Mouse (Mus musculus) kidney, postnatal 14 days (tissue): ENCODE measurements at regions not wholly inside any gene's neighbourhood (a gene's known extent, or its start where the extent isn't known, plus 50 kb on each side); places are given as distances from the start of the nearest gene placed in this dataset.
A peak's percentile ranks its signal among the peaks of the same experiment; 100 is the strongest.

ENCODE experiments used
- DNase-seq: peaks from one replicate; pipeline ENCODE4 v3.0.0; 2022; ENCODE audit warnings: mixed read lengths

DNA sequence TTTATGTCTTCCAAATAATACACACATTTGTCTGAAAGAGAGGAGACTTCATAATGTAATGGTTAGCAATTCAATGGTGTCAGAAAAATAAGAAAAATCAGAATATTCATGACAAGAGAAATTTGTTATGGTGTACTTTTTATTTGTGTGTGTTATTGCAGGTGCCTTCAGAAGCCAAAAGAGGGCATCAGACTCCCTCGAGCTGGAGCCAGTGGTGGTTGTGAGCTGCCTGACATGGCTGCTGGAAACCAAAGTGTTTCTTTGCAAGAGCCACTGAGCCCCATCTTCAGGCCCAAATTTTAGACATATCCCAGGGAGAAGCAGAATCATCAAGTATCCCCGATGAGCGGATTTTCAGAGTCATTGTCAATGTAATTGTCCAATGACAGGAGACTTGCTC, 81.9 kb downstream of the Tm2d3 start:
- no peak for DNase-seq

DNA sequence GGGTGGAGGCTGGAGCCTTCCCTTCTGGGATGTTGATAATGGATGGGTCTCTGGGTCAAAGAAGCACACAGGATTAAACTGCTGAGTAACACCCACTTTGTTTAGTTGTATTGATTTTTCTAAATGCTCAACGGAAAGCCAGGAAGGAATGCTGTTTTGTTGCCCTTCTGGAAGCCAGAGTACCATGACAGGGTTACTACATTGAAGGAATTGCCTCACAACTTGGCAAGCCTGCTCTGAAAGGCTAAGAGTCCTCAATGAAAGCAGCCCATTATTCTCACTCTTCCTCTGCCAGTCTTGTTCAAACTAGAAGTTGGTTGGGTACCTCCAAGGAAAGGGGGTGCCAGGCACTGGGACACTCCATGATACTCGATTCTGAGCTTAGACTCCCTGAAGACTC, 83.0 kb downstream of the Tm2d3 start:
- DNase-seq = no peak

DNA sequence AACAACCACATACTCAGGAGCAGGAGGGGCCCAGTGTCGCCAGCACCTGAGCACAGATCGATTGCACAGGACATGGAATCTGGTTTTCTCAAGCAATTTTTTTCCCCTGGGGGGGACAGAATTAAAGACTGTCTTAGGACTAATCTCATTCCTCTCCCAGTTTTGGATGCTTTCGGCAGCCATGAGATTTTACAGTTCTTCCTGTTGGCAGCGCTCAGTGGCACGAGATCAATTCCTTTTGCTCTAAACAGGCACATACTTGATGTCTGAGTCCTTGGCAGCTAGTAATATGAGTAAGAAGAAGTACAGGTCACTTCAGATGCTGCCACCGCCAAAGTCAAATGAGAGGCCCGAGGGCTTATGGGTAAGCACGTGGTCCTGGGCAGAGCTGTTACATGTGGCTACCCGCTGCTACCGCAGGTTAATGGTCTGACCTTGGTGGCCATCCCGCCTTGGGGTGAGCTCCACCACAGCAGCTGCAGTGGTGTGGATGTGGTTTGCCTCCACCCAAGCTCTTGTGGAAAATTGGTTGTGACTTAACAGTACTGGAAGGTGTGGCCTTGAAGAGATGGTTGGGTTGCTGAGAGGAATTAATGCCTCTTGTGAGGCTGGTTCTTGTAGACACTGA, 83.5 kb downstream of the Tm2d3 start:
- no peak for DNase-seq

DNA sequence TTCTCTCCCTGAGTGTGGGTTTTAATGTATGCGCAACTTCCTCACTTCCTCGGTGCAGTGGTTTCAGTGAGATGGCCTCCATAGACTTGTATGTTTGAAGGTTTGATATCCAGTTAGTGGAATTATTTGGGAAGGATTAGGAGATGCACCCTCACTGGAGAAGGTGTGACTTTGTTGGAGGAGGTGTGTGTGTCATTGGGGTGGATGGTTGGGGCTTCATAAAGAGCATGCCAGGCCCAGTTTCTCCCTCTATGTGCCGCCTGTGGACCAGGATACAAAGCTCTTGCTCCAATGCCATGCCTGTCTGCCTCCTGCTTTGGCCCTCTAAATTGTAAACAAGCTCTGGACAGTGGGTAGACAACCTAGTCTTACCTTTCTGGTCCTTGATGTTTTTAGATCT, 84.0 kb downstream of the Tm2d3 start:
- no peak for DNase-seq

- DNase-seq = no peak
These were observed 81.7 kb upstream of the Pcsk6 start for GRCm38 (mm10) chr7:65779716-65780372.

- DNase-seq = no peak
These were observed 80.8 kb upstream of the Pcsk6 start for GRCm38 (mm10) chr7:65780578-65781370.

DNA sequence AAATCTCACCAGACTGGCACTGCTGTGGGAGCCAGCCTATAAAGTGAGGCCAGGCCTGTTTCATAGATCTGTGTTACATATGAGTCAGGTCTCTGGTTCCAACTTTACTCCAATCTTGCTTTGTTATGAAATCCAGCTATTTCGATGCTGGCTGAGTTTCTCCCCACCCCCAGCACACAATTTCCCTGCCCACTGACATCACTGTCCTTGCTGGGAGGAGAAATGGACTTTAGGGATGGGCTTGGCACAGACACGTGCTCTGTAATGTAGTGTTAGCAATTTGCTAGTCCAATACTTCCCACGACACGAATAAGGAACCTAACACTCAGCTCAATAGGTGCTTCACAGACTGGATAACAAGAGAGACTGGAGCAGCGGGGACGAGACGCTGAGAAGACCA, 79.5 kb upstream of the Pcsk6 start:
- DNase-seq = no peak

GRCm38 (mm10) chr7:65783773-65784172, 77.8 kb upstream of the Pcsk6 start:
- DNase-seq = no peak

GRCm38 (mm10) chr7:65786916-65787315, 74.6 kb upstream of the Pcsk6 start:
- DNase-seq = no peak

- DNase-seq = no peak
These were observed 73.7 kb upstream of the Pcsk6 start for GRCm38 (mm10) chr7:65787849-65788248.

GRCm38 (mm10) chr7:65790264-65790663, 71.3 kb upstream of the Pcsk6 start:
- DNase-seq = no peak

- DNase-seq = no peak
These were observed 69.2 kb upstream of the Pcsk6 start for GRCm38 (mm10) chr7:65792187-65792823.

- no peak for DNase-seq
These were observed 59.2 kb upstream of the Pcsk6 start for GRCm38 (mm10) chr7:65802306-65802705.

DNA sequence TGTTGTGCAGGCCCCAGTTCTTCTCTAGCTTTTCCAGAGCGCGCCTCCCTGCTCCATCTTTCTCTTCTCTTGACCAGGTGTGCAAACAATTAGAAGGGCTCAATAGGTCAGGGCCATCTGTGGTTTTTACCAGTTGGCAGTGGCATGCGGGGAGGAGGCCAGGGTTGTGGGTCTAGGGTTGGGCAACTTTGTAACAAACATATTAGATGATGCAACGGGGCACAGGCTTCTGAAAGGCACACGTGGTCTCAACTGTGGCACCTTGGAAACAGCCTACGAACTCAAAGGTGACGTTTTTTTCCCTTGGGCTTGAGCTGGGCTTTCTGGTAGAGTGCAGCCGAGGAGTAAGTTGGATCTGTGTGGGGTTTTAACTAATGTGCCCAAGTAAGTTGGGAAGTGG, 58.7 kb upstream of the Pcsk6 start:
- no peak for DNase-seq

DNA sequence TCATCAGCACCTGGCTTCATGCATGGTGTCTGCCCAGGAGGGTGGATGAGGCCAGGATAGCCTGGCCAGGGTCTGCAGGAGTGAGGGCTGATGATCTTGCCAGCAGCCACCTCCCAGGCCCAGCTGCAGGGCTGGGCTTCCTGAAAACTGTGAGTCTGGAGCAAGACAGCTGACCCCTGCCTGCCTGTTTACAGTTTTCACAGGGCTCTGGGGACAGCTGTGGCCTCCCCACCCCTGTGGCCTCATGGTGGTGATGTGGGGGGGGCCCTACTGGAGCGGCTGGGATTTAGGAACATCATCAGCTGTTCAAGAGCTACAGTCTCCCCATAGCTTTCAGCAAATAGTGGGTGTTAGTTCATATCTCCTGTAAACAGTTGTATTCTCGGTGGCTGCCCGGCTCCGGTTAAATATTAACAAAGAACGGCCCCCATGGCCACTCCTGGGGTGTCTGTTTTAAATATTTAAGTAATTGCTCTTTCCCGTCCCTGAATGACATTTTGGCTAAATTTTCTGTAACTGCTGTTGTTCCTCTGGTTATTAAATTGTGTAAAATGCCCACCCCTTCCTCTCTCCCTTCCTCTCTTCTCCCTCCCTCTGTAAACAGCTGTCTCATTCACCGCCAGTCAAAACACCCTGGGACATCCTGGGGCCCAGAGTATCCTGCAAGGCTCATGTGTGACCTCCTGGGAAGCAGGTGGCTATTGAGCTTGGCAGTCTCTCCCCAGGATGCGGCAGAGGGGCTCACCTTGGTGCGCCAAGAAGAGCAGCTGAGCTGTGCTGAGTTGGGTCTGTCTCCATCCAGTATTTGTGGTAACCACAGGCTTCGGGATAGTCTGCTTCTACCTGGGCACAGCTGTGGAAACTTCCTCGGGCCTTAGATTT, 57.9 kb upstream of the Pcsk6 start:
- peak; percentile 53 for DNase-seq
